Mouse (Mus musculus) spleen, adult 2 months (tissue): ENCODE measurements around the gene Mfn1.

Experiments
- CTCF ChIP-seq: fragments of 200-500 bp; IDR thresholded peaks from 2 replicates; pipeline ENCODE4 v1.5.1; 2011; ENCODE audit warnings: mild to moderate bottlenecking, inconsistent platforms; ENCODE audit not compliant: insufficient read depth, insufficient read length, insufficient replicate concordance; ENCODE audit errors: extremely low read depth
- POLR2A ChIP-seq: fragments of 200-500 bp; IDR thresholded peaks from 2 replicates; pipeline ENCODE4 v1.6.1; 2011; ENCODE audit warnings: low read depth, low read length, inconsistent platforms

GRCm38 (mm10) chr3:32616006-32616330 is 86.7 kb downstream of the Mfn1 start:
- no peak for TF ChIP-seq CTCF
- TF ChIP-seq POLR2A: no peak
